Mouse (Mus musculus) forebrain, embryonic 11.5 days (tissue): ENCODE measurements around the gene Prkaa1. TPM values are rescaled to one million over a fixed set of nuclear protein-coding genes. Genes with fewer than 3 reads are reported as not detected.

Experiments
- ATAC-seq: fragments of 200-750 bp; cut with Nextera tagmentation; replicated peaks from 2 replicates; pipeline ENCODE4 v1.8.0; 2017; ENCODE audit warnings: moderate TSS enrichment; ENCODE audit not compliant: low FRiP score
- DNase-seq: peaks from one replicate; pipeline ENCODE4 v3.0.0-alpha.2; 2017; ENCODE audit warnings: low spot score
- H3K27ac ChIP-seq: fragments of 300-500 bp; sonication (generic); 2 replicates; pipeline ENCODE4 v1.5.1; 2014; ENCODE audit warnings: low read depth, low read length
- H3K27me3 ChIP-seq: fragments of 300-500 bp; sonication (generic); 2 replicates; pipeline ENCODE4 v1.6.1; 2014; ENCODE audit warnings: mild to moderate bottlenecking, low read length, mixed read lengths; ENCODE audit not compliant: control insufficient read depth, insufficient read depth
- H3K36me3 ChIP-seq: fragments of 300-500 bp; sonication (generic); 2 replicates; pipeline ENCODE4 v1.6.1; 2014; ENCODE audit warnings: mild to moderate bottlenecking, low read length, moderate library complexity, mixed read lengths; ENCODE audit not compliant: control insufficient read depth, insufficient read depth
- H3K4me1 ChIP-seq: fragments of 300-500 bp; sonication (generic); replicated peaks from 2 replicates; pipeline ENCODE4 v1.6.1; 2014; ENCODE audit warnings: low read length, mixed read lengths; ENCODE audit not compliant: control insufficient read depth, insufficient read depth
- H3K4me2 ChIP-seq: fragments of 300-500 bp; sonication (generic); 2 replicates; pipeline ENCODE4 v1.6.1; 2014; ENCODE audit warnings: low read depth, mild to moderate bottlenecking, low read length, moderate library complexity, mixed read lengths; ENCODE audit not compliant: severe bottlenecking
- H3K4me3 ChIP-seq: fragments of 300-500 bp; sonication (generic); 2 replicates; pipeline ENCODE4 v1.5.1; 2014; ENCODE audit warnings: low read depth, low read length
- H3K9ac ChIP-seq: fragments of 300-500 bp; sonication (generic); 2 replicates; pipeline ENCODE4 v1.6.1; 2014; ENCODE audit warnings: low read length
- H3K9me3 ChIP-seq: fragments of 300-500 bp; sonication (generic); 2 replicates; pipeline ENCODE4 v1.6.1; 2016; ENCODE audit warnings: low read length, mixed read lengths; ENCODE audit not compliant: control insufficient read depth
- WGBS: fragments of 180-500 bp; shearing (Covaris S2); extraction: QIAGEN DNeasy Blood & Tissue Kit; methylation state at CpG from one replicate; pipeline ENCODE4 v1.1.7; 2014; 5-methylcytosine and 5-hydroxymethylcytosine counted together
- polyA plus RNA-seq: library from polyadenylated mRNA; unstranded; fragments of >200 nt; fragmentation: Nextera tagmentation; extraction: Ambion mirVana; gene quantifications from 2 replicates; pipeline ENCODE4 v1.2.1, GENCODE M21; 2014

Prkaa1 gene
- polyA plus RNA-seq, 1 experiment from 2014 or later = 16.3 TPM

GRCm38 (mm10) chr15:5138021-5138856 is 5.4 kb upstream of the Prkaa1 start:
- 87% methylated on average over 9 of the region's 9 CpGs for WGBS
- no peak overlapping the region for H3K4me2 ChIP-seq
- ATAC-seq (no peak), DNase-seq (no peak)
- H3K9me3 ChIP-seq = no peaks in the 10 kb centered on the region
- no peaks in the 10 kb centered on the region for H3K36me3 ChIP-seq
- H3K4me3 ChIP-seq = no peak overlapping the region
- no peaks in the 10 kb centered on the region for H3K4me1 ChIP-seq
- no peaks in the 10 kb centered on the region for H3K27me3 ChIP-seq
- no peak overlapping the region for H3K27ac ChIP-seq
- no peak overlapping the region for H3K9ac ChIP-seq

GRCm38 (mm10) chr15:5139366-5139765 is 4.3 kb upstream of the Prkaa1 start:
- no peak overlapping the region for H3K4me3 ChIP-seq
- H3K27ac ChIP-seq = no peak overlapping the region
- H3K4me2 ChIP-seq = no peak overlapping the region
- ATAC-seq = no peak
- no peak overlapping the region for H3K9ac ChIP-seq
- WGBS = 88% methylated on average over 2 of the region's 2 CpGs
- H3K9me3 ChIP-seq = no peaks in the 10 kb centered on the region
- H3K27me3 ChIP-seq = no peaks in the 10 kb centered on the region
- no peaks in the 10 kb centered on the region for H3K4me1 ChIP-seq
- DNase-seq = no peak
- H3K36me3 ChIP-seq = no peaks in the 10 kb centered on the region

DNA sequence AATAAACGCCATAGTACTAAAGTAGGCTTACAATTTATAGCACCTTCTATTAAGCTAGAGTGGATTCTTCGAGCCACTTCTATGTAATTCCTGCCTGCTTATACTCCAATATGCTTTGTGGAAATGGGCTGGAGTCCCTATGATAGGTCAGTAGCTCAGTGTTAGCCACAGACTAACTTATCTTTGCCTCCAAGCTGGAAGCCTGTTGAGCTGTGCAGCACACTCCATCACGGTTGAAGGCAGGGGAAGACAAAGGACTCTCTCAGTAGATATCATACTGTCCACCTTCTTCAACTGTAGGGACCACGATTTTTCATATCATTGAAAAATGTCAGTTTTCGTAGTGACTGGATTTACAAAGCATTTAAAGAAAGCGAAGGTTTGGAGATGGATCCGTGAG is 3.8 kb upstream of the Prkaa1 start:
- Histone ChIP-seq H3K4me1 (no peaks in the 10 kb centered on the region), H3K9me3 (no peaks in the 10 kb centered on the region), H3K27me3 (no peaks in the 10 kb centered on the region), H3K4me2 (no peak overlapping the region), H3K9ac (no peak overlapping the region), H3K27ac (no peak overlapping the region), H3K36me3 (no peaks in the 10 kb centered on the region), H3K4me3 (no peak overlapping the region)
- 88% methylated on average over 7 of the region's 7 CpGs for WGBS
- DNase-seq (no peak), ATAC-seq (no peak)

- Histone ChIP-seq H3K36me3 (no peaks in the 10 kb centered on the region), H3K4me1 (no peaks in the 10 kb centered on the region; the same call in 1 of the 2 replicates), H3K9me3 (no peaks in the 10 kb centered on the region), H3K27ac (no peak overlapping the region), H3K9ac (no peak overlapping the region), H3K27me3 (no peaks in the 10 kb centered on the region), H3K4me3 (no peak overlapping the region), H3K4me2 (no peak overlapping the region)
- DNase-seq (no peak), ATAC-seq (no peak)
Measured at GRCm38 (mm10) chr15:5140357-5140756, 3.3 kb upstream of the Prkaa1 start.

- no peak for ATAC-seq
- Histone ChIP-seq H3K36me3 (no peaks in the 10 kb centered on the region), H3K27ac (no peak overlapping the region), H3K4me2 (no peak overlapping the region), H3K4me3 (no peak overlapping the region), H3K4me1 (no peaks in the 10 kb centered on the region; the same call in 1 of the 2 replicates), H3K9me3 (no peaks in the 10 kb centered on the region), H3K27me3 (no peaks in the 10 kb centered on the region), H3K9ac (no peak overlapping the region)
- WGBS = 71% methylated on average over 5 of the region's 5 CpGs
- DNase-seq = no peak
Measured at GRCm38 (mm10) chr15:5142047-5142446, 1.6 kb upstream of the Prkaa1 start.

DNA sequence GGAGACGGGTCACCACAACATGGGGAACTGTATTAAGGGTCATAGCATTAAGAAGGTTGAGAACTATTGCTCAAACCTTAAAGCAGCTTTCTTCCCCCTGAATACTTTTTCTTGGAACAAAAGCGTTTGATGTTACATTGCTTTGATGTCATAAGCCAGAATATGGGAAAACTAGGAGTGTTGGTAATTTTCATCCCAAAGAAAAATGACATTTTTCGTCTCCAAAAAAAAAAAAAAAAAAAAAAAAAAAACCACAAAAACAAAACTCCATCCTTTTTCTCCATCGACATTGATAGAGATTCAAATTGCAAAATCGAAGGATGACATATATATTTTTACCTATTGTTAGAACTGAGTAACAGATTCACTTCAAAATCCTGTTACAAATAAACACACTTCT is 947 bp upstream of the Prkaa1 start:
- Histone ChIP-seq H3K27me3 (no peaks in the 10 kb centered on the region), H3K4me3 (no peak overlapping the region), H3K4me2 (no peak overlapping the region), H3K36me3 (no peaks in the 10 kb centered on the region), H3K4me1 (no peaks in the 10 kb centered on the region; the same call in 1 of the 2 replicates), H3K9me3 (no peaks in the 10 kb centered on the region), H3K27ac (no peak overlapping the region), H3K9ac (no peak overlapping the region)
- no peak for ATAC-seq
- WGBS = 77% methylated on average over 5 of the region's 5 CpGs
- no peak for DNase-seq

DNA sequence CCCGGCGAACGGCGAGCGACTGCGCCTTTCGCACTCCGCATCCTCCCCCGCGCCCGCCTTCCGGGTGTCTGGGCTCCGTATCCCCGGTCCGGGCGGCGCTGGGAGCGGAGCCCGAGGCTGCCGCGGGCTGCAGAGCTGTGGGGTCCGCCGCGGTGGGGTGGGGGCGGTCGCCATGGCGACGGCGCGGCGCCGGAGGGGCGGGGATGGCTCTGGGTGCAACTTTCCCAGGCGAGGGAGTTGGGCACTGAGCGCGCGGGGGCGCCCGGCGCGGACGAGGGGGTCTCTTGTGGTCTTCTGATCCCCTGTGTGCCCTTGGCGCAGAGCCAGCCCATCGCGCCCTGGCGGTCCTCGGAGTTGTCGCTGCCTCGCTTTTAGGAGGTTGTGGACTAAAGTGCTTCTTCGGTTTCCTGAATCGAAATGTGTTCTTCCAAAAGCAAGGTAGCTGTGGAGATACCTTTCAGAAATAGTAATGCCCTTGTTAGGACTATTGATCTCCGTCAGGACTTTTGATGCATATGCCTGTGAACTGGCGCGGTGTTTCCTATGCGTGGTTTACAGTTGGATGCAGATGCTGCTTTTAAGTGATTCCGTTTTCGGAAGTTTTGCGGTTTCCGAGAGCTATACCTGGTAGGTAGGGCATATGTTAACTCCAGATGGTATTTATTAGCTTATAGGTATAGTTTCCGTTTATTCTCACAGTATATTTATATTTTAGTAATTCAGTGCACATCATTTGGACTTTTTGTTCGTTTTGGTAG is 539 bp downstream of the Prkaa1 start:
- Histone ChIP-seq H3K9me3 (no peaks in the 10 kb centered on the region), H3K27me3 (no peaks in the 10 kb centered on the region), H3K4me3 (peak overlapping the region; percentile 60), H3K36me3 (no peaks in the 10 kb centered on the region), H3K4me2 (peak overlapping the region; percentile 70), H3K27ac (peak overlapping the region; percentile 85), H3K4me1 (no peaks in the 10 kb centered on the region; the same call in 1 of the 2 replicates), H3K9ac (peak overlapping the region; percentile 85)
- ATAC-seq (peak; percentile 93), DNase-seq (peak; percentile 90)
- 2% methylated on average over 50 of the region's 61 CpGs for WGBS

- DNase-seq (no peak), ATAC-seq (no peak)
- Histone ChIP-seq H3K4me2 (peak overlapping the region; percentile 70), H3K4me3 (peak overlapping the region; percentile 60), H3K27me3 (no peaks in the 10 kb centered on the region), H3K4me1 (no peaks in the 10 kb centered on the region; the same call in 1 of the 2 replicates), H3K9ac (no peak overlapping the region; the same call in 1 of the 2 replicates), H3K27ac (no peak overlapping the region), H3K36me3 (no peaks in the 10 kb centered on the region), H3K9me3 (no peaks in the 10 kb centered on the region)
- 44% methylated on average over 9 of the region's 9 CpGs for WGBS
Measured at GRCm38 (mm10) chr15:5145196-5145945, 1.7 kb downstream of the Prkaa1 start.
